Mouse (Mus musculus) T-helper 1 cell (primary cell): ENCODE measurements around the gene Mrrf.
"Not testable (repeated sequence)": the region's sequence is repeated elsewhere in the genome, so short reads cannot be mapped to it uniquely, and the experiment has no call there.

Source experiments
- in situ Hi-C: fragments of 300-600 bp; cut with MboI, MseI; formaldehyde crosslinking; loops from one replicate; pipeline ENCODE4 v1.15.1; 2025; ENCODE audit warnings: high pct_unique_total_duplicates

The Mrrf gene

GRCm38 (mm10) chr2:36127973-36128372 is 8.2 kb upstream of the Mrrf start:
- in situ Hi-C loops = no loop called here

- in situ Hi-C loops = no loop called here
These were observed 7.1 kb upstream of the Mrrf start for GRCm38 (mm10) chr2:36129051-36129450.

- in situ Hi-C loops = no loop called here
These were observed 302 bp upstream of the Mrrf start for GRCm38 (mm10) chr2:36135887-36136286.

GRCm38 (mm10) chr2:36139096-36139495 is 2.9 kb downstream of the Mrrf start:
- in situ Hi-C loops = no loop called here

GRCm38 (mm10) chr2:36148876-36149365 is 12.7 kb downstream of the Mrrf start:
- in situ Hi-C loops = no loop called here

- in situ Hi-C loops = not testable (repeated sequence)
These were observed 16.2 kb downstream of the Mrrf start for GRCm38 (mm10) chr2:36152401-36152800.

GRCm38 (mm10) chr2:36157461-36157860 is 21.3 kb downstream of the Mrrf start:
- in situ Hi-C loops = no loop called here

- in situ Hi-C loops = no loop called here
These were observed 23.1 kb downstream of the Mrrf start for GRCm38 (mm10) chr2:36159336-36159735.

- in situ Hi-C loops = no loop called here
These were observed 31.9 kb downstream of the Mrrf start for GRCm38 (mm10) chr2:36167990-36168618.

- in situ Hi-C loops = no loop called here
These were observed 33.0 kb downstream of the Mrrf start for GRCm38 (mm10) chr2:36169176-36169575.

GRCm38 (mm10) chr2:36172136-36172535 is 35.9 kb downstream of the Mrrf start:
- in situ Hi-C loops = no loop called here

GRCm38 (mm10) chr2:36172574-36172973 is 36.4 kb downstream of the Mrrf start:
- in situ Hi-C loops = no loop called here

- in situ Hi-C loops = no loop called here
These were observed 43.3 kb downstream of the Mrrf start for GRCm38 (mm10) chr2:36179487-36179886.

- in situ Hi-C loops = not testable (repeated sequence)
These were observed 45.6 kb downstream of the Mrrf start for GRCm38 (mm10) chr2:36181587-36182368.

- in situ Hi-C loops = no loop called here
These were observed 47.1 kb downstream of the Mrrf start for GRCm38 (mm10) chr2:36183278-36183677.

GRCm38 (mm10) chr2:36184192-36184591 is 48.0 kb downstream of the Mrrf start:
- in situ Hi-C loops = no loop called here

GRCm38 (mm10) chr2:36184876-36185275 is 48.7 kb downstream of the Mrrf start:
- in situ Hi-C loops = no loop called here

- in situ Hi-C loops = not testable (repeated sequence)
These were observed 53.0 kb downstream of the Mrrf start for GRCm38 (mm10) chr2:36189200-36189599.

- in situ Hi-C loops = no loop called here
These were observed 55.1 kb downstream of the Mrrf start for GRCm38 (mm10) chr2:36191098-36191941.

- in situ Hi-C loops = no loop called here
These were observed 60.8 kb downstream of the Mrrf start for GRCm38 (mm10) chr2:36197021-36197420.

GRCm38 (mm10) chr2:36197919-36198881 is 62.0 kb downstream of the Mrrf start:
- in situ Hi-C loops = no loop called here
